Mouse (Mus musculus): ENCODE data around the gene Gdf7.

Gdf7 gene

DNA sequence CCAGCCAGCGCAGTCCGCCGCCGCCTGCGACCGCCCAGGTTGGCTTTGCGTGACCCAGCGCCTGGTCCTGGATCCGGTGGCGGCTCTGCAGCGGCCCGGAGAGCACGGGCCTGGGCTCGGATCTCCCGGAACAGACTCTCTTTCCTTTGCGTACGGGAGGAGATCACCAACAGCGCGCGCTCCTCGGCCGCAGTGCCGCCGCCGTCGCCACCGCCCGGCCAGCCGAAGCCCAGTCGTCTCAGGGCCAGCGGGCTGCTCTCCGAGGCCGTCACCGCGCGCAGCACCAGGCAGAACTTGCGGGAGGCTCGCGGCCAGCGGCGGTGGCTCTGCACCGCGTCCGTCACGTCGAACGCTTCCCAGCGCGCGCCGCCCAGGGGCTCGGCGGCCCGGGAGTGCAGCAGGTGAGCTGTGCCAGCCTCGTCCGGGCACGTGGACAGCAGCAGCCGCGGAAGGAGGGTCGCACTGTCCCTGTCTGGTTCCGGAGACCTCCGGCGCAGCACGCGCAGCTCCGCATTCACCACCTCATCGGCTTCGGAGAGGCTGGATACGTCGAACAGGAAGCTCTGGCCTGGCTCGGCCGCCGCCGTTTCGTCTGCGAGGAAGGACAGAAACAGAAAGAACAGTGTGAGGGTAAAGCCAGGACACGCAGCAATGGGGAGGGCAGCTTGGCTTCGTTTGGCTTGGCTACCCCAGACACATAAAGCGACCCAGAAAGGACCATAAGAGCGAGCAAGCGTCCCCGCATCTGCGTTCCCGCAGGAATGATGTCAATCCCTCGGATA, 3.2 kb downstream of the Gdf7 start:
- DNase-seq (ENCODE audit: low read depth, low spot score): no peak

DNA sequence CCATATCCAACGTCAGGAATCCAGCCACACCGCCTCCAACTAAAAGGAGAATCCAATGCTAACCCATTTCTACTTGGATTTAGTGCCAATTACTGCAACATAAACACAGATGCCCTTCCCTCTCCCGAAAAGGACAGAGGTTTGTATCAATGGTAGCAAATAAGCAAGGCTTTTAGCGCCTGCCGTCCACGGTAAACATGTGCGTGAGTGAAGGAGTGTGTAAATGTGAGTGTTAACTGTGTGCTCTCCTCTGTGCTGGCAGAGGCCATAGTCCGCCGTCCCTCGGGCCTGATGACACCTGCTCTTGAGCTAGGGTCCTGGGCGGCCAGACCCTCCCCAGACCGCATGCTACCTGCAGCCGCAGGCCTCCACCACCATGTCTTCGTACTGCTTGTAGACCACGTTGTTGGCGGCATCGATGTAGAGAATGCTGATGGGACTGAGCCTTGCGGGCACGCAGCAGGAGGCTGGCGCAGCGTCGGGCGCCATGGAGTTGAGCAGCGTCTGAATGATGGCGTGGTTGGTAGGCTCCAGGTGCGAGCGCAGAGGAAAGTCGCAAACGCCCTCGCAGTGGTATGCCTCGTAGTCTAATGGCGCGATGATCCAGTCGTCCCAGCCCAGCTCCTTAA, 4.1 kb downstream of the Gdf7 start:
- peak; percentile 29 for DNase-seq (ENCODE audit: low read depth, low spot score)

DNA sequence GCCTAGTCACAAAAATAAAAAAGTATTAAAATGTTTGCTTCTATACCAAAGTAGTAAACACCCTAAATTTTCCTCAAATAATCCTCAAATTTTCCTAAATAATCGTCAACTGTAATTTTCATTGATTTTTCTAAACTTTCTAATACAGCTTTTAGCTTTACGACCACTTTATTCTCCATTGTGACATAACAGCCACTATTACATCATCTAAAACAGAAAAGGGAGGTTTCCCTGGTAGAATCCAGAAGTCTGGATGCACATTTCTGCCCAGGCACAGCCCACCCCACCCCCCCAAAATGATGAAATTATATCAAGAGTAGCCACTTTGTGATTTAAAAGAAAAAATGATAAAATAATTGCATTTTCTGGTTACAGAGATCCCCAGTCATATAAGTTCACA, 5.6 kb downstream of the Gdf7 start:
- DNase-seq (ENCODE audit: low read depth, low spot score): no peak

DNA sequence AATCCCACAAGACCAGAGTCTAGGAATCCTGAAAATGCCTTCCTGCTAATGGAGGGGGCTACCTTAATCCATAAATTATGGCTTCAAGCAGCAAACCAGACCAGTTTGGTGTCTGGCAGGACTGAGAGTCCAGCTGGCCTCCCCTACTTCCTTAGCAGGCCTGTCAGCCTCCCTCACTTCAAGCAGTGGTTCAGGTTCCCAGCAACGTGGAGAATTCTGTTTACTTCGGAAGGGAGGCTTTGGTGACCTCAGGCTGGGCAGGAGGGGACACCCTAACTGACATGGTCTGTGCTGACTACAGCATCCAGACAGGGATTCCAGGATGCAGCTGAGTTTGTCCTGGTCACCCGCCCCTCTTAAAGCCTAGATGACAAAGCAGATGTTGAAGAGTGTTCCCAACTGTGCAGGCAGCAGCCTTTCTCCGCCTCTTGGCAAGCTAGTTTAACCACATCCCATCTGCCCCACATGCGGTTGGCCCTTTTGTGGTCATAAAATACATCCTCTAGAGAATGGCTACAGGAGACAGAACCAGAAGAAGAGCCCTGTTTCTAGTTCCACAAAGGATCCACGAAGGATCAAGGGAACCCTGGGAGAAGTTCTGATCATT, 6.3 kb downstream of the Gdf7 start:
- no peak for DNase-seq (ENCODE audit: low read depth, low spot score)

DNA sequence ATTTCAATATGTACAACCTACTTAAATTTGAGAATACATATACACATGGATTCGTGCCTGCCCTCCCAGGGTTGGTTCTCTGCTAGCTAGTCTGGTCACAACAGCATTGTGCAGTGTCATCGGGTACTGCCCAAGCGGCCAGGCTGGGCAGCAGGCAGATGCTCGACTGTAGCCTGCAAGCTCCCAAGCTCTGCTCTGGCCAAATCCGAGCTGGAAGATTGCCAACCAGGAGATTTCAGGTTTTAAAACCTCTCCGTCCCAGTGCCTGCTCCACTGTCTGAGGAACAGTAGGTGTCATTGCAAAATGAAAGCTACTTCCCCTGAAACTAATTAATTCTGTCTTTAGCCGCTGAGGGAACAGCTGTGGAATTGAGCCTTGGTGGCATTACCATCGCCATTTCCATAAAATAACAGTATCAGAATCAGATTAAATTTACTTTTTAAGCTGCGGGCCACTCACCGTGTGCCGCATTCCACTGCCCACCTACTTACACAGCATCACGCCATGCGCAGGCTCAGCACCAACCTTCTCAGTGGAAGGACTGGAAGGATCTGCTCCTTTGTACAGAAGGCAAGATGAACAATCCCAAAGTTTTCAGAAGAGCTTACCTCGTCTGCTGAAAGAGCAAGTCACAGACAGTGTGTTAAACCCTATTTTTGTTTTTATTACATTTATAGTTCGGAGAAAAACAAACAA, 10.4 kb downstream of the Gdf7 start:
- DNase-seq (ENCODE audit: low read depth, low spot score): peak; percentile 77

DNA sequence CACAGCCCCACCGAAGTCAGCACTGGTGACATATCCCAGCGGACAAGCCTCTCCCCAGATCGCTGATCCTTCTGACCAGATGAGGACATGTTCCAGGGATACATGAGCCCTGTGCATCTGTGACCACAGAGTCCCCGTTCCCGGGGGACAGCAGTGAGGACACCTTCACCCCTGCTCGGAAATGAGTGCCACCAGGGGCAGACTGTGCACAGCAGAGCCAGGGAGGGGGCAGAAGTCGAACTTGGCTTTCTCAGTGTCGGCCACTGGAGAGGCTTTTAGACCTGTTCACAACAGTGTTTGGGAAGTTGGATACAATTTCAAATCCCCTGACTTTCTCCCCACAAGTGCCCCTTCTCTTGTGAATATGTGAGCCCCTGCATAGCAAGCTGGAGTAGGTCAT, 12.3 kb downstream of the Gdf7 start:
- DNase-seq (ENCODE audit: low read depth, low spot score): no peak

DNA sequence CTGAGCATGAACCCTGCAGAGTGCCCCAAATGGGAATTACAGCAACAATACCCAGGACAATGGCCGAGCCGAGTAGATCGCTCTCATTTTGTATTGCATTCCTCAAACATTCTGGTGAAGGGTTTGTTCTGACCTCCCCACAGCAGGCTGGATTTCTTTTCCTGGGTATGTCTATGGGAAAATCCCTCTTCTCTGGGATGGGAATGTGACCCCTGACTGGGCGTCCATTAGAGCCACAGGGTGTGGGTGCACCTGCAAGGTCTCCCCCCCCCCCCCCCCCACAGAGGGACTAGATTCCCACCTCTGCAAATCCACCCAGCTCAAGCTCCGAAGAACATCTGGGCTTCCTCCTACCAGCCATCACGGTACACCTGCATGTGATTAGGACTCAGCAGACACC, 12.7 kb downstream of the Gdf7 start:
- no peak for DNase-seq (ENCODE audit: low read depth, low spot score)

DNA sequence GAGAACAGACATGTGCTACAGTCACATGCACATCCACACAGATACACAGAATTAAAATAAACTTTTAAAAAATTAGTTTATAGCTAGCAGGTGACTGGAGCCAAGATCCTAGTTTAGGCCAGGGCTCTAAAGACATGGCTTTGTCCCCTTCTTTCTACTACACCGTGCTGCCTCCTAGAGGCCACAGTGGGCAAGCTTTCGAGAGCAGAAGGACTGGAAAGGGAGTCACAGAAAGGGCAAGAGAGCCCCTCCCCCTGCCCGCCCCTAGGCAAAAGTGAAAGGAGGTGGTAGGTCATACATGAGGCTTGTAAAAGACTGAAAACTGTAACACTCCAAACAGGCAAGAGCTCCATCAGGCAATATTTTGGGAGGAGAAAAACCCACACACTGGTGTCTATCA, 13.8 kb downstream of the Gdf7 start:
- DNase-seq (ENCODE audit: low read depth, low spot score): no peak

DNA sequence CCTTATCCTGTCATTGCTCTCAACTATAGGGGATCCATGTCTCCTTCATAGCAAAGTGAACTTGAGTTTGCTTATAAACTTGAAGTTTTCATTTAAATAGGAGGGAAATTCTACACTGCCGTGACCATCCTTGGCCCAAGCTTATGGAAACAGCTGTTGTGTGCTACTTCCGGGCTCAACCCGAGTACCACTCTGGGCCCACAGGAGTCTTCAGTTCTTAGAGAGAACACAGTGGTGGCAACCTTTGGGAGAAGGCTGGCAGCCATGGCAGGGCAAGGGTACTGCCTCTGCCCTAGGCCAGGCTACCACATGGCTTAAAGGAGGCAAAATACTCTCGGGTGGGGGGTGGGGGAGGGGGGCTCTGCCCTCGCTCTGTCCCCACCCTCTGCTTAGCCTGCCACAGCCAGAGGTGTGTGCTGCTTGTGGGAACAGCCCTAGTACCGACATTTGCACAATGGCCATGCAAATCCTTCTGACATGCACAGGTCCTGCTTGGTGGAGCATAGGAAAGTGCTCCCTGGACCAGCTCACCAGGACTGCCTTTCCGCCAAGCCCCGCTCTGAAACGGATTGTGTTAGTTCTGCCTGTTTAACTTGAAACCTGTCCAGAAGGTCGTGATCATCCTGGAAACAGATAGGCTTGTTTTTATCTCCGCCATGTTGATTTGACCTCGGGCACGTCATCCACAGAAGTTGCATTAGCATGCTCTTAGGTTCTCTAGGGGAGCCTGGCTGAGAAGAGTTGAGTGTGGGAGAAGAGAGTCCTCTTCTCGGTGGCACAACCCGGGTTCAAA, 20.3 kb downstream of the Gdf7 start:
- no peak for DNase-seq (ENCODE audit: low read depth, low spot score)

DNA sequence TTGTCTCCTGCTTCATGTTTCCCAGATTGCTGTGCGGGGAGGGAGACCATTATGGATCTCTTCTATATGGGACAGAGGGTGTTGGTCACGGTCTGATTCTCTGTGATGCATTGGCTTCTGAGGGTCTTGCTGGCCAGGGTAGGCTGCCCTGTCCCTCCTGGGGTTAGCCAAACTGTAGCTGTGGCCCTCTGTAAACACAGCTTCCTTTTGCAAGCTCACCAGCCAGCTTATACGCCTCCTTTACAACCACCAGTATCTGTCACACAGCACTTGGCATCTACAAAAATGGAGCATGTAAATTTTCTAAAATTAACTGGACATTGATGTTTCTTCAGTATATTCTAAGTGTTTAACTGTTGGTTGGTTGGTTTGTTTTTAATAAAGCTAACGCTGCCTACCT, 26.3 kb downstream of the Gdf7 start:
- DNase-seq (ENCODE audit: low read depth, low spot score): no peak

DNA sequence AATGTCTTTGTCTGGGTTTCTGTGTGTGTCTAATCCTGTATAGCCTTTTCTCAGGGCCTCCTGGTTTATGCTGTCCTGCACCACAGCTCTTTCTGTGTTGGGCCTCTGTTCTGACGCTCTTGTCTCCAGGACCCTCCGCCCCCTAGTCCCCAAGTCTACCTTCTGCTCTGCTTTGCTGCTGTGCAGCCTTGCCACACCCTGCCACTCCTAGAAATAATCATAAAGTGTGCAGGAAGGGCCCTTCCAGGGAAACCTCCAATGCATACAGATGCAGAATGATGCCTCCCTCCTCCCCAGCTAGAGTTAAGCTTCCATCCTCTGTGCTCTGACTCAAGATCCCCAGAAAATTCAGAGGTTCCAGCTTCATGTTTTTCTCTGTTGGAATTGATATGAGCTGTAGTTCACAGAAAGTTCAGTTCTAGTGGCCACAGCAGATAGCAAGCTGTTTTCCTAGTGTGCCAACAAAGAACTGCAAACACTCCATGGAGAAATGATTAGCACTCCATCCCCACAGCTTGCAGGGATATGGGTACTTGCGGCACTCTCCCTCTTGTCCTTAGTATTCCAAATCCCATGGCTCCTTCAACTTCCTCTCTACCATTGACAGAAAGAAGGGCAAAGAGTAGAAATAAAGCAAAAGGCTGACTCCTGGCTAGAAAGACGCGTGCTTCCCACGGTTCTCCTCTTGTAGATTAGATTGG, 28.1 kb downstream of the Gdf7 start:
- DNase-seq (ENCODE audit: low read depth, low spot score): no peak

DNA sequence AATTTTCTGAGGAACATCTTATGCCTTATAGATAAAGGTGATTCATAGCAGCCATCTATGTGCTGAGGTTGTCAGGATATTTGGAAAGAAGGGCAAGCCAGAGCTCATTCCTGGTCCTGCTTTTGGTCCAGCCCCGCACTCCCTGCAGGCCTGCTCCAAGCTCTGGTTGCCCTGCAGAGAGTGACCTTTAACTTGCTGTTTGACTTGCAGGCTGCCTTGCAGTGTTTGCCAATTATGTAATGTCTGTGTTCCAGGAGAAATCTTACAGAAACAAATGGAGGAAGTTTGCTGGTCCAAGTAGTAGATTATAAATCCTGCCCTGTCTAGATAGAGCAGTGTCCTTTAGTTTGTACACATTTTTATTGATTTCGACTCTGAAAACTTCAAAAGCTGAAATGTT, 30.3 kb downstream of the Gdf7 start:
- no peak for DNase-seq (ENCODE audit: low read depth, low spot score)

DNA sequence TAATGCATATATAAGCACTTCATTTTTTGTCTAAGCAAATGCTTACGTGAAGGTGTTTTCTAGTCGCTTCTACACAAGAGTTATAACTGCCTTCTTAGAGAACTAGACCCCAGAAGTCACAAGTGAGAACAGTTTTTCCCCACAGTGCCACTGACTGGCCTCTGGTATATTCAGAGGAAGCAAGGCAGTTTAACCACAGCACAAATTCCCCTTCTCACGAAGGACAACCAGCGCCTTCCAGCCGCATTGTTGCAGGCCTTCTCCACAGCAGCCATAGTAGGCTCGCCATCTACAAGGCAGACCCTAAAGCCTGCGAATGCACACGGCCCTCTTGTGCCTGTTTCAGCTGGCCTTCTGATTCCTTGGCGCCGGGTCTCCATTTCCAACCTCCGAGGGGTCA, 32.1 kb downstream of the Gdf7 start:
- no peak for DNase-seq (ENCODE audit: low read depth, low spot score)

DNA sequence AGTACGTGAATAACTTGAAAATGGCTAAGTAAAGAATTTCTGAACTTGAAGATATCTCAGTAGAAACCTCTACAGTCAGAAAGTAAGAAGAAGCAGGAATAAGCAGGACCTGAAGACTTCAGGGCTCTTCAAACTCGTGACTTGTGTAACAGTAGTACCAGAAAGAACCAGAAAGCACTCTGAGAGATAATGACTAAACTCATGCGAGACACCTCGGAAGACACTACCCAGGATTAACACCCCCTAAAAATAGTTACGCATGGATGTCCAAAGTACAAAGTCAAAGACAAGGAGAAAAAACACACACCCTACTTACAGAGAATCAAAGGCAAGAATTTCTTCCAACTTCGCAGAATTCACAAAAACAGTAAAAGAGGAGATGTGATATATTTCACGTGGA, 35.4 kb downstream of the Gdf7 start:
- DNase-seq (ENCODE audit: low read depth, low spot score): no peak

DNA sequence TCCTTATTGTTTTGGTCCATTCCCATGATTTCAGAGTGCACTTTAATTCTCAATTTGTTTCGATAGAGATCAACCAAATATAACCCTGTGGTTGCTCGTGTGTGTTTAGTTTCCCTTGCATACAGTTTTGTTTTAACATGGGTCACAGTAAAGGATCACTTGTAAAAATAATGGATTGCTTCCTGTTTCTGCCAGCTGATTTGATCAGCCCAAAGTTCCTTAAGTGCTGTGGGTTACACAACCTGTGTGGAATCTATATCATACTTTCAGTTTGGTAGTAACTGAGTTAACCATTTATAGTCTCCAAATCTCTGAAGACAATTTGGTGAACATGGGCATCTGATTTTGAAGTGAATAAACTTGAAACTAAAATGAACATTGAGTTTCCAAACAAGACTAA, 41.5 kb downstream of the Gdf7 start:
- no peak for DNase-seq (ENCODE audit: low read depth, low spot score)

All from brain, adult 2 months (tissue).